Mouse (Mus musculus): ENCODE measurements at regions not wholly inside any gene's neighbourhood (a gene's known extent, or its start where the extent isn't known, plus 50 kb on each side); places are given as distances from the start of the nearest gene placed in this dataset.

DNA sequence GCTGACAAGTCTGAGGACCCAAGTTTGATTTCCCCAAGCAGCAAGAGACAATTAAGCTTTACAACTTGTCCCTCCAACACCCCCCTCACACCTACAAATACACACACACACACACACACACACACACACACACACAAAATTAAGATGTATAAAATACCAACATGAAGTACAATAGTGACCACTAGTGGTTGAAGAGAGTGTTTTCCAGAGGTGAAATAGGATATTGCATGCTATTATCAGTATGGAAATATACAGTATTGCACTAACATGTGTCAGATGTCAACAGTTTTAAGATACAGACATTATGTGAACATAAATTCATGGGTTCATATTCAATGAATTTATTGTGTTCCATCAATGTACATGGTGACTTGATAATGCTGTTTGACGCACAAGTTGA lies 685.7 kb upstream of the Cdh6 start:
- DNase-seq (ENCODE audit: low read depth, low spot score), result peak; percentile 5

GRCm38 (mm10) chr15:13854095-13854836 lies 680.8 kb upstream of the Cdh6 start:
- no peak for DNase-seq (ENCODE audit: low read depth, low spot score)

All from ES-CJ7 (cell line).